Mouse (Mus musculus) kidney, embryonic 14.5 days (tissue): ENCODE data around the gene Vmn1r221. TPM values are rescaled to one million over a fixed set of nuclear protein-coding genes. Genes with fewer than 3 reads are reported as not detected.
"Not testable (repeated sequence)": the region's sequence is repeated elsewhere in the genome, so short reads cannot be mapped to it uniquely, and the experiment has no call there.

Source experiments
- ATAC-seq: fragments of 200-750 bp; cut with Nextera tagmentation; 2 replicates; pipeline ENCODE4 v1.8.0; 2017; ENCODE audit warnings: moderate number of reproducible peaks, mild to moderate bottlenecking, moderate TSS enrichment, moderate library complexity; ENCODE audit not compliant: low FRiP score, low TSS enrichment
- H3K27ac ChIP-seq: fragments of 300-500 bp; sonication (generic); 2 replicates; pipeline ENCODE4 v1.5.1; 2014; ENCODE audit warnings: low read depth, mild to moderate bottlenecking, low read length, moderate library complexity, mixed read lengths
- H3K27me3 ChIP-seq: fragments of 300-500 bp; sonication (generic); 2 replicates; pipeline ENCODE4 v1.6.1; 2014; ENCODE audit warnings: mild to moderate bottlenecking, low read length; ENCODE audit not compliant: control insufficient read depth, insufficient read depth
- H3K36me3 ChIP-seq: fragments of 300-500 bp; sonication (generic); 2 replicates; pipeline ENCODE4 v1.6.1; 2014; ENCODE audit warnings: low read length, mixed read lengths; ENCODE audit not compliant: control insufficient read depth, insufficient read depth
- H3K4me1 ChIP-seq: fragments of 300-500 bp; sonication (generic); 2 replicates; pipeline ENCODE4 v1.6.1; 2014; ENCODE audit warnings: low read length, mixed read lengths; ENCODE audit not compliant: control insufficient read depth, insufficient read depth
- H3K4me2 ChIP-seq: fragments of 300-500 bp; sonication (generic); replicated peaks from 2 replicates; pipeline ENCODE4 v1.6.1; 2014; ENCODE audit warnings: low read depth, mild to moderate bottlenecking, low read length
- H3K4me3 ChIP-seq: fragments of 300-500 bp; sonication (generic); 2 replicates; pipeline ENCODE4 v1.5.1; 2014; ENCODE audit warnings: mild to moderate bottlenecking, low read length
- H3K9ac ChIP-seq: fragments of 300-500 bp; sonication (generic); 2 replicates; pipeline ENCODE4 v1.6.1; 2014; ENCODE audit warnings: low read depth, mild to moderate bottlenecking, low read length, moderate library complexity
- H3K9me3 ChIP-seq: fragments of 300-500 bp; sonication (generic); 2 replicates; pipeline ENCODE4 v1.6.1; 2016; ENCODE audit warnings: low read length; ENCODE audit not compliant: control insufficient read depth
- WGBS: fragments of 180-500 bp; shearing (Covaris S2); extraction: QIAGEN DNeasy Blood & Tissue Kit; methylation state at CpG from one replicate; pipeline ENCODE4 v1.1.7; 2014; 5-methylcytosine and 5-hydroxymethylcytosine counted together
- polyA plus RNA-seq: library from polyadenylated mRNA; unstranded; fragments of >200 nt; fragmentation: Nextera tagmentation; extraction: Ambion mirVana; gene quantifications from 2 replicates; pipeline ENCODE4 v1.2.1, GENCODE M21; 2014

The Vmn1r221 gene
- not detected in 2 replicates for polyA plus RNA-seq

DNA sequence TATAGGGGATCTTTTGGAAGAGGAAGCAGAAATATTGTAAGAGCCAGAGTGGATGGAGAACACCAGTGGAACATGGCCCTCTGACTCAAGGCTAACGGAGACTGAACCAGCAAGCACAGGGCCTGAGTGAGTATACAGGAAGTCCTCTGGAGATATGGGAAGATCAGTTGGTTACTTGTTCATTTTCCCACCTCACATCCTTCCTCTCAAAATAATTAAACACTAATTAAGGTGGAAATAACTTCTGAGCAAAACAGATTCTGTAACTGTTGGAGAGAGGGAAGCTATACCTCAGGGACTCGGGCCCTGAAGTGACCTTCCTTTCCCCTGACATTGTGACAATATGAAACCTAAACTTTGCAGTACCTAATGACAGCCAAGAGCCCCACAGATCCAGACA is at the start of gene Vmn1r221:
TSS of gene Vmn1r221 (plus strand) at position 301 of the 400 bp plus-strand sequence.
- not testable (repeated sequence) for ATAC-seq, H3K27me3 ChIP-seq, H3K4me1 ChIP-seq, H3K9me3 ChIP-seq, H3K4me2 ChIP-seq, H3K9ac ChIP-seq, H3K36me3 ChIP-seq, H3K4me3 ChIP-seq, H3K27ac ChIP-seq
- WGBS = 88% methylated on average over 2 of the region's 2 CpGs

DNA sequence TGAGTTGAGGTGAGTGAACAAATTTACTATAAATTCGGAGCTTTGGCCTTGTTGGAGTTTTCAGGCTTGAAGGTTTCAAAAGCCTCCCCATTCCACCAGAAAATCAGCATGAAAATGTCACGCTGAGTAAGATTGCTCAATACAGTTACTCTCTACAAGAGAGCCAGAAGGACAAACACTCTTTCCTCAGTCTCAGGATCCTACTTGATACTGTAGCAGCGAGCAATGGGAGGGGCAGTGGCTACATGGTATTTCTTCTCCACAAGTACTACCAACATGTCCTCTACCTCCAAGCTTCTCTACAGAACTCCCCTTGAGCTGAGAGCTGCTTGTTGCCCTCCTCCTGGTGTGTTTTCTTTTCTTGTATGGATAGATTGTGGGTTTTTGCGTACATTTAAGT is 47.5 kb upstream of the Vmn1r221 start:
- not testable (repeated sequence) for ATAC-seq, H3K4me2 ChIP-seq, H3K4me1 ChIP-seq, H3K9me3 ChIP-seq, H3K27ac ChIP-seq, H3K9ac ChIP-seq, H3K36me3 ChIP-seq, H3K27me3 ChIP-seq, H3K4me3 ChIP-seq
- 82% methylated on average over 4 of the region's 4 CpGs for WGBS

DNA sequence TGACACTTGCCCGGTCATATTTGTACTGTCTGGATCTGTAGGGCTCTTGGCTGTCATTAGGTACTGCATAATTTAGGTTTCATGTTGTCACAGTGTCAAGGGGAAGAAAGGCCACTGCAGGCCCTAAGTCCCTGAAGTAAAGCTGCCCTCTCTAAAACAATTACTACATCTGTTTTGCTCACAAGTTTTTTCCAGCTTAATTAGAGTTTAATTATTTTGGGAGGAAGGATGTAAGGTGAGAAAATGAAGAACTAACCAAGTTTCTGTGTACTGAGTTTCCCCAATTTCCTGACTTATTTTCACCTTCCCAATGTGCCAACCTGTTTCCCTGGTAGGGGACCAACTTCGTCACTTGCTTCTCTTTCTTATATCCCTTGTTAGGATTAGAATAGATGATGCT is 26.1 kb upstream of the Vmn1r221 start, which contains the start of gene Vmn1r220:
TSS of gene Vmn1r220 (minus strand) at position 101 of the 400 bp plus-strand sequence.
- H3K4me3 ChIP-seq = no peak within 1 kb of the TSS
- H3K36me3 ChIP-seq = no peaks in the 10 kb centered on the region
- H3K9ac ChIP-seq = no peak within 1 kb of the TSS
- no peaks in the 10 kb centered on the region for H3K4me1 ChIP-seq
- H3K4me2 ChIP-seq = no peak within 1 kb of the TSS
- H3K27me3 ChIP-seq = no peaks in the 10 kb centered on the region
- no peaks in the 10 kb centered on the region for H3K9me3 ChIP-seq
- no peak within 1 kb of the TSS for H3K27ac ChIP-seq
- WGBS = 94% methylated on average over 2 of the region's 2 CpGs
- ATAC-seq = no peak

DNA sequence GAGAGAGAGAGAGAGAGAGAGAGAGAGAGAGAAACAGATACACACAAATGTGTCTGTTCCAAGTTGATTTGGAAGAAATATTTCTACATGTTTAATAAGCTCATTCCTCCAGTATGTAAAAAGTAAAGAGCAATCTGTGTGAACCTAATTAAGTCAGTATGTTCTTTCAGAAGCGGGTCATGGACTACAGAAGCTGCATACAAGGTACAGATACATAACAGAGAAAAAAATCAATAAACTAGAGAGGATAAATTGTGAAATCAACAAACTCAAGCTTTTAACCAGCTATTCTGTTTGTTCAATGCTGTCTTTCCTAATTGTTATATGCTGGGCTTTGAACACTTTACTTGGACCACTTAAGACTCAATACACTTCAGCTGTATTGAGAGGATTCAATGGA is 10.0 kb upstream of the Vmn1r221 start:
- ATAC-seq, H3K36me3 ChIP-seq, H3K27ac ChIP-seq, H3K9ac ChIP-seq, H3K4me3 ChIP-seq, H3K9me3 ChIP-seq, H3K4me1 ChIP-seq, H3K27me3 ChIP-seq, H3K4me2 ChIP-seq: not testable (repeated sequence)
- 80% methylated on average over 1 of the region's 1 CpGs for WGBS

DNA sequence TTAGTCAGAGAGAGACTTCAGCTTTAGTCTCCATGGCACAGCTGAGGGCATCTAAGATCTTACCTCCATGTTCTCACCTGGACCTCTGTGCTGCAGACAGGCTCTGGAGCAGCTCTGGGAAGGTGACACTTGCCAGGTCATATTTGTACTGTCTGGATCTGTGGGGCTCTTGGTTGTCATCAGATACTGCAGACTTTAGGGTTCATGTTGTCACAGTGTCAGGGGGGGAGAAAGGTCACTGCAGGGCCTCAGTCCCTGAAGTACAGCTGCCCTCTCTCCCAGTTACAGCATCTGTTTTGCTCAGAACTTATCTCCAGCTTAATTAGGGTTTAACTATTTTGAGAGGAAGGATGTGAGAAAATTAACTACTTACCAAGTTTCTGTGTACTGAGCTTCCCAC is 21.9 kb downstream of the Vmn1r221 start, which contains the start of gene Vmn1r222:
TSS of gene Vmn1r222 (minus strand) at position 101 of the 400 bp plus-strand sequence.
- H3K9me3 ChIP-seq, H3K4me2 ChIP-seq, H3K27ac ChIP-seq, H3K4me3 ChIP-seq, H3K36me3 ChIP-seq, ATAC-seq, H3K27me3 ChIP-seq, H3K4me1 ChIP-seq, H3K9ac ChIP-seq: not testable (repeated sequence)

DNA sequence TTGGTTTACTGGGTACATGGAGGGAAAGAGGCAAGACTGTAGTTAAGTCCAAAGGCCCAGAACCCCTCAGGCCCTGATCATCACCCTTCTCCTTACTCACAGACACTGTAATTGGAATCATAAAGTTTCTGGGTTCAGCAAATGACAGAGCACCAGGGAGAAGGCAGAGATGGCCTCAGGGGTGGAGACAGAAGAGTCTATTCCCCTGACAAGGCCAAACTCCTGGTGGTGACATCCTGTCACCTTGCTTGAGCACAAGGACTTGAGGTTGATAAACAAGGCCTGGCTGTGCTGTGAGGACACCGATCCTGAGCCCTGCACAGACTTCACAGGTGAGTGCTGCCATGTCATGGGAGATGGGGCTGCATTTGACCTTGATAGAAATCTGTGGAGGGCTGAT is 32.9 kb downstream of the Vmn1r221 start, which contains the start of gene Vmn1r223:
TSS of gene Vmn1r223 (plus strand) at position 301 of the 400 bp plus-strand sequence.
- not testable (repeated sequence) for H3K27me3 ChIP-seq, H3K4me1 ChIP-seq, H3K4me3 ChIP-seq, H3K27ac ChIP-seq, H3K36me3 ChIP-seq, H3K9ac ChIP-seq, ATAC-seq, H3K4me2 ChIP-seq, H3K9me3 ChIP-seq
- 78% methylated on average over 1 of the region's 1 CpGs for WGBS

DNA sequence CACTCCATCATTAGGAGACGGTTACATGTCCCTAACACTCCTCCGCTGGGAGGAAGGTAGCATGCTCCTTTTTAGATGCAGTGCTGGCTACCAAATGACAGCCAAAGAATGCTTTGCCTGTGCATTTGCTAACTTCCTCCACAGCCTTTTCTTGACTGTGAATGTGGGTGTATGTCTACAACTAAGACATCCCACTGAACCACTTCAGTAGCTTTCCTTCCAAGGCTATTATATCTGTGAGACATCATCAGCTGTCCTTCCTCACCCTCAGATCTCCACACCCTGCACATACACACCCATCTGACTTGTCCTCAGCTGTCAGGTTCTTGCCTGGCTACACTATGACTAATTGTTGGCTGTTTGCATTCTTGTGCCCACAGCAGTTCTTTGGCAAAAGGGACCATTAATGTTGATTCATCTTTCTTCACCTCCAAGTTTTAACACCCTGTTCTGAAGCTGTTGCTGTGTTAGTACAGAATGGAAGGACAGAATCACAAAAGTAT is 44.7 kb downstream of the Vmn1r221 start:
- no peaks in the 10 kb centered on the region for H3K27me3 ChIP-seq
- H3K4me1 ChIP-seq = no peaks in the 10 kb centered on the region
- H3K4me3 ChIP-seq = no peak overlapping the region
- ATAC-seq = no peak
- WGBS = 88% methylated on average over 2 of the region's 2 CpGs
- H3K9ac ChIP-seq = no peak overlapping the region
- no peak overlapping the region for H3K4me2 ChIP-seq
- H3K36me3 ChIP-seq = no peaks in the 10 kb centered on the region
- H3K9me3 ChIP-seq = peaks cover 2% of the 10 kb centered on the region; the same call in 1 of the 2 replicates
- H3K27ac ChIP-seq = no peak overlapping the region

DNA sequence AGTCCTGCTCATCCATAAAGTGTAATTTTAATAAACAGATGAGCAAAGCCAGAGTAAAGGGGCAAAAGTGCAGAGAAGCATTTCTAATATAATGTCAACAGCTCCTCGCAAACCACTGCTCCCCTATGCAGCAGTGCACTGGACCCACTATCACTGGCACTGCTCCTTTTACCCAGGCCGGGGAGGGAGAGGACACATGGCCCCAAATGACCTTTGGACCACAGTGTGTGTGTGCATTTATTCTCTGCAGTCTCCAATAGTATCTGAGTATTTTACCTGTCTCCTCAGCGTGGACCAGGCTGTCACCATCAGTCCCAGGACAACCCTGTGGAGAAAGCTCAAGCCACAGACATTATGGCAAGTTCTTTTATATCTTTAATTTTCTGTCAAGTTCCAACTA is 54.7 kb downstream of the Vmn1r221 start:
- H3K27me3 ChIP-seq, H3K9me3 ChIP-seq, H3K9ac ChIP-seq, H3K36me3 ChIP-seq, H3K4me2 ChIP-seq, H3K4me3 ChIP-seq, H3K4me1 ChIP-seq, H3K27ac ChIP-seq: not testable (repeated sequence)
- ATAC-seq = 0 out of 2 replicates have a peak, but pooled peaks have one; percentile 32
- 95% methylated on average over 2 of the region's 3 CpGs for WGBS

DNA sequence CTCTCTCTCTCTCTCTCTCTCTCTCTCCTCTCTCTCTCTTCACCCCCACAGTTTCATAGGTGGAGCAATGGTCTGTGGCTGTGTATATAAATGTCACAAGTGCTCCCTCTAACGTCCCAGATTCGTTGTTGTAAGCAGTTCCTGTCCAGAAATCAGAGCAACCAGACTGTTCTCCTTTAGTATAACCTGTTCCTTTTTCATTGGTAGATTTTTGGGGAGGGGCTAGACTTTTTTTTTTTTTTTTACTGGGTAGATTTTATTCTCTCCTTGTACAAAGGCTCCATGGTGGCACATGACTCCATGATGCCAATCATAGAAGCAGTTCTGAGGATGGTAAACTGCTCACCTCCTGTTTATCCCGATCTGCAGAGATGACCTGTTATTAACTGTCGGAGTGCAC is 55.2 kb downstream of the Vmn1r221 start:
- not testable (repeated sequence) for H3K27me3 ChIP-seq
- 46% methylated on average over 4 of the region's 4 CpGs for WGBS
- ATAC-seq = peak; percentile 90

More for the DNA sequence above, 55.2 kb downstream of the Vmn1r221 start:
- H3K27ac ChIP-seq, H3K4me1 ChIP-seq, H3K9me3 ChIP-seq, H3K36me3 ChIP-seq, H3K9ac ChIP-seq, H3K4me3 ChIP-seq, H3K4me2 ChIP-seq: not testable (repeated sequence)
